Mouse (Mus musculus): ENCODE measurements around the gene Olfr6. TPM values are rescaled to one million over a fixed set of nuclear protein-coding genes. Genes with fewer than 3 reads are reported as not detected.

The Olfr6 gene
- polyA plus RNA-seq (2012; rRNA removed), result not detected in 2 replicates

DNA sequence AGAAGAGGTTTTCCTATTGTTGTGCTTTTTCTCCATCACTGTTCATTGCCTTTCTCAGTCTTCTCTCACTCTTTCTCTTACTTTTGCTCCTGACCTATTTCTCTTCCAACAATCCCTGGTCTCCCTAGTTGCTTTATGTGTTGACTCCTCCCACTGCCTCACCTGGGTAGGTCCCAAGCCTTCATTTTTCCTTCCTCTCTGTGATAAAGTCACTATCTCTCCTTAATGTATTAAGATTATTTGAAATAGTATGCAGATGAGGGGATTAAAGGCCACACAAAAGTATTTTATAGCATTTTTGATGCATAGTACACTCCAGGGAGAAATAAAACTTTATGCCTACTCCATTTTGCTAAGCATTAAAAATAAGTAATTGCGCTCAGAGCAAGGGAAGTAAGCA is at the start of gene Olfr6:
TSS of gene Olfr6 (minus strand) at position 101 of the 400 bp plus-strand sequence.

DNA sequence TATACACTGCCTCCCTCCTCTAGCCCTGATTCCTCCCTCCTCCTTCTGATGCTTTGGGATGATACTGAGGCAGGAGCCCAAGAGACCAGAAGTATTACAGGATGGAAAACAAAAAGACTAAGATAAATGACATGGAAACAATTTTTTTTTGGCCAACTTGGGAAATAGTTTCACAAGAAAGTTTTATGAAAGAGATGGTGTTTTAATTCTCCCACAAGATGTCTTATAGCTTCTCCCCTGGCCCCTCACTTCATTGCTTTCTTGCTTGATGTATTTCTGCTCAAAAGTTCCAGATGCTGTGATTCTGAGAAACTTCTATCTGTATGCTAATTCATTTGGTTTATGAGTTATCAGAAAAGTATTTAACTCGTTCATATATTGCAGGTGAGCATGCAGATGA is 42.2 kb upstream of the Olfr6 start, which contains the start of gene Olfr2:
TSS of gene Olfr2 (minus strand) at position 101 of the 400 bp plus-strand sequence.

DNA sequence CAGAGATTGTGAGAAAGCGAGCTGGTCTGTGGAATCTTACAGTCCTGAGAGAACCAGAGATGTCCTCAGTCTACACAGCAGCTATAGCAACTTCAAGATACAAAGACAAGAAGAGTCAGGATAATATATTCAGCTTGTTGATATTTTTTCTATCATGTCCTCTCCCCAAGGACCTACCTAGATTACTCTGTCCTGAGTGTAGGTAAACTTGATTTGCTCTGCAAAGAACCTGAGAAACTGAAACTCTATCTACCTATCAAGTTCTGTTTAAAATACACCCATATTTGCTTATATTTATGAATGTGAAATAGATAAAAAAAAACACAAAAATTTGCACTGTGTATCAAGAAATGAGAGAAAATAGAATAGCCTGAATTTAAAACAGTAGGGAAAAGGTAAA is 11.6 kb upstream of the Olfr6 start, which contains the start of gene Olfr711:
TSS of gene Olfr711 (minus strand) at position 101 of the 400 bp plus-strand sequence.

DNA sequence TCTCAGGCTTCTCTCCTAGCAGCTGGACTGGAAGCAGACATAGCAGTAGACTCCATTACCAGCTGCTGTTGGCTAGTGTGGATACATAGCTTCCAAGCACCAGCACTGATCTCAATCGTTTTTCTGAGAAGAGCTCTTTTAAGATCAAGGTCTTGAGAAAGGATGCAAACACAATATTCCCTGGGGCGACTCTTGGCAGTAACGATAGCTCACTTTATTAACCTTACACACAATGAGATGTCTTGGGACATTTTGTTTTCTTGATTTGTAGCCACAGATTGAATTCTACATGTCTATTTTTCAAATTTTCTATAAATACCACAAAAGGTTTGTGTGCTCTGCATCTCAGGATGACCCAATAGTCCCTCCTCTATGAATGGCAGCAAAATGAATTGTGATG is 15.5 kb downstream of the Olfr6 start, which contains the start of gene Olfr710:
TSS of gene Olfr710 (minus strand) at position 101 of the 400 bp plus-strand sequence.

DNA sequence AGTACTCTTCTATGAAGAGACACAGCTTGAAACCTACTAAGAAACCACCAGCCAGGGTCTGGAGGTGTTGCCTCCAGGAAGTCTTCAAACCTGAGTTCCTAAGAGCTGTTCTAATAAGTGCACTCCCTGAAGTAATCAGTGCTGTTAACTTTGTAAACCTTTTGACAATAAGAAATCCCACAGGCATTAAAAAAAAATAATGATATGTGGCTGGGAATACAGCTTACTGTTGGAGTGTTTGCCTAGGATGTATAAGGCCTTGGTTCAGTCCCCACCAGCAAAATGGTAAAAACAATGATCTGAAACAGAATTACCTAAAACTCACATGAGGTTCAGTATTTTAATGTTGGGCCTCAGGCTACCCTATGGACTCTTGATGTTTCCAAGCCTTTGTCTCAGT is 31.6 kb downstream of the Olfr6 start, which contains the start of gene Olfr709-ps1:
TSS of gene Olfr709-ps1 (minus strand) at position 101 of the 400 bp plus-strand sequence.

DNA sequence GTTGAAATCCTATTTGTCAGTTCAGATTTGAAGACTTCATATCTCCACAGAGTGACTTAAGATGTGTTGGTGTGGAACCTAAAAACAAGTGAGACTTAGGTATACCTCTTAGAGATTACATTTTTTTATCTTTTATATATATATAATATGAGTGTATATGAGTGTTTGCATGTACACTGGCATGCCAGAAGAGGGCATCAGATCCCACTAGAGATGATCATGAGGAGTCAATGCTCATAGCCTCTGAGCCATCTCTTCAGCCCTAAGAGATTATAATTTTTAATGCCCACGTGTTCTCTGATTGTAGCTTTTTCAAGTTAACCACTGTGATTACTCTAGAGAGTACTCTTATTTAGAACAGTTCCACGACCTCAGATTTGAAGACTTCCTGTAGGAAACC is 56.1 kb downstream of the Olfr6 start, which contains the start of gene Olfr1532-ps1:
TSS of gene Olfr1532-ps1 (plus strand) at position 326 of the 400 bp plus-strand sequence.

Other genes with a start within 250 kb of the Olfr6 start
- not detected in 2 replicates for gene Olfr695, start 247.5 kb downstream of the Olfr6 start, polyA plus RNA-seq (2012; rRNA removed)
- not detected in 2 replicates for gene Olfr697, start 221.5 kb downstream of the Olfr6 start, polyA plus RNA-seq (2012; rRNA removed)
- gene Olfr698, start 208.5 kb downstream of the Olfr6 start, polyA plus RNA-seq (2012; rRNA removed), result not detected in 2 replicates
- not detected in 2 replicates for gene Olfr699, start 170.7 kb downstream of the Olfr6 start, polyA plus RNA-seq (2012; rRNA removed)
- not detected in 2 replicates for gene Olfr700, start 155.1 kb downstream of the Olfr6 start, polyA plus RNA-seq (2012; rRNA removed)
- gene Olfr701, start 149.8 kb downstream of the Olfr6 start, polyA plus RNA-seq (2012; rRNA removed), result not detected in 2 replicates
- gene Olfr702, start 130.0 kb downstream of the Olfr6 start, polyA plus RNA-seq (2012; rRNA removed), result not detected in 2 replicates
- not detected in 2 replicates for gene Olfr703, start 120.6 kb downstream of the Olfr6 start, polyA plus RNA-seq (2012; rRNA removed)
- gene Olfr704, start 100.8 kb downstream of the Olfr6 start, polyA plus RNA-seq (2012; rRNA removed), result not detected in 2 replicates
- not detected in 2 replicates for gene Olfr705, start 87.0 kb downstream of the Olfr6 start, polyA plus RNA-seq (2012; rRNA removed)
- not detected in 2 replicates for gene Olfr706, start 75.8 kb downstream of the Olfr6 start, polyA plus RNA-seq (2012; rRNA removed)
- gene Olfr707, start 62.7 kb downstream of the Olfr6 start, polyA plus RNA-seq (2012; rRNA removed), result not detected in 2 replicates
- not detected in 2 replicates for gene Olfr1532-ps1, start 55.9 kb downstream of the Olfr6 start, polyA plus RNA-seq (2012; rRNA removed)
- not detected in 2 replicates for gene Olfr709-ps1, start 31.7 kb downstream of the Olfr6 start, polyA plus RNA-seq (2012; rRNA removed)
- not detected in 2 replicates for gene Olfr710, start 15.6 kb downstream of the Olfr6 start, polyA plus RNA-seq (2012; rRNA removed)
- not detected in 2 replicates for gene Olfr711, start 11.5 kb upstream of the Olfr6 start, polyA plus RNA-seq (2012; rRNA removed)
- gene Olfr2, start 42.1 kb upstream of the Olfr6 start, polyA plus RNA-seq (2012; rRNA removed), result not detected in 2 replicates
- not detected in 2 replicates for gene Olfr713, start 67.2 kb upstream of the Olfr6 start, polyA plus RNA-seq (2012; rRNA removed)
- not detected in 2 replicates for gene Olfr714, start 107.0 kb upstream of the Olfr6 start, polyA plus RNA-seq (2012; rRNA removed)
- gene Olfr17, start 129.3 kb upstream of the Olfr6 start, polyA plus RNA-seq (2012; rRNA removed), result not detected in 2 replicates
- gene Olfr715b, start 146.4 kb upstream of the Olfr6 start, polyA plus RNA-seq (2012; rRNA removed), result not detected in 2 replicates
- not detected in 2 replicates for gene Olfr715, start 167.1 kb upstream of the Olfr6 start, polyA plus RNA-seq (2012; rRNA removed)
- gene Olfr716, start 174.4 kb upstream of the Olfr6 start, polyA plus RNA-seq (2012; rRNA removed), result not detected in 2 replicates
- not detected in 2 replicates for gene Nlrp14, start 203.1 kb upstream of the Olfr6 start, polyA plus RNA-seq (2012; rRNA removed)
- gene Rbmxl2, start 245.5 kb upstream of the Olfr6 start, polyA plus RNA-seq (2012; rRNA removed), result not detected in 2 replicates

Data from colon, adult 2 months (tissue).